Mouse (Mus musculus) megakaryocyte, embryonic 14.5 days (primary cell): ENCODE data around the gene Med13. TPM values are rescaled to one million over a fixed set of nuclear protein-coding genes. Genes with fewer than 3 reads are reported as not detected.

ENCODE experiments used
- H3K27me3 ChIP-seq: replicated peaks from 2 replicates; pipeline ENCODE3; 2012; ENCODE audit warnings: inconsistent platforms
- H3K36me3 ChIP-seq: replicated peaks from 2 replicates; pipeline ENCODE3; 2012; ENCODE audit warnings: low read length, inconsistent platforms, mixed read lengths
- H3K4me1 ChIP-seq: 2 replicates; pipeline ENCODE4 v1.6.1; 2012; ENCODE audit warnings: inconsistent platforms
- H3K4me3 ChIP-seq: replicated peaks from 2 replicates; pipeline ENCODE3; 2012; ENCODE audit warnings: moderate library complexity, mild to moderate bottlenecking, inconsistent platforms
- H3K9me3 ChIP-seq: 2 replicates; pipeline ENCODE4 v1.6.1; 2012; ENCODE audit warnings: inconsistent platforms
- FLI1 ChIP-seq: IDR thresholded peaks from 2 replicates; pipeline ENCODE4 v1.6.1; 2012; ENCODE audit warnings: low read length, inconsistent platforms, mixed read lengths
- GATA1 ChIP-seq: IDR thresholded peaks from 3 replicates; pipeline ENCODE4 v1.6.1; 2012; ENCODE audit warnings: mixed read lengths, low read length, inconsistent platforms, borderline replicate concordance
- polyA plus RNA-seq: library from polyadenylated mRNA; stranded (reverse); fragments of >175 nt; gene quantifications from 2 replicates; pipeline ENCODE4 v1.2.3, GENCODE M21; 2012; ENCODE audit warnings: low replicate concordance; ENCODE audit not compliant: insufficient read depth

The Med13 gene
- 0.15 and 0.46 TPM in 2 replicates for polyA plus RNA-seq

DNA sequence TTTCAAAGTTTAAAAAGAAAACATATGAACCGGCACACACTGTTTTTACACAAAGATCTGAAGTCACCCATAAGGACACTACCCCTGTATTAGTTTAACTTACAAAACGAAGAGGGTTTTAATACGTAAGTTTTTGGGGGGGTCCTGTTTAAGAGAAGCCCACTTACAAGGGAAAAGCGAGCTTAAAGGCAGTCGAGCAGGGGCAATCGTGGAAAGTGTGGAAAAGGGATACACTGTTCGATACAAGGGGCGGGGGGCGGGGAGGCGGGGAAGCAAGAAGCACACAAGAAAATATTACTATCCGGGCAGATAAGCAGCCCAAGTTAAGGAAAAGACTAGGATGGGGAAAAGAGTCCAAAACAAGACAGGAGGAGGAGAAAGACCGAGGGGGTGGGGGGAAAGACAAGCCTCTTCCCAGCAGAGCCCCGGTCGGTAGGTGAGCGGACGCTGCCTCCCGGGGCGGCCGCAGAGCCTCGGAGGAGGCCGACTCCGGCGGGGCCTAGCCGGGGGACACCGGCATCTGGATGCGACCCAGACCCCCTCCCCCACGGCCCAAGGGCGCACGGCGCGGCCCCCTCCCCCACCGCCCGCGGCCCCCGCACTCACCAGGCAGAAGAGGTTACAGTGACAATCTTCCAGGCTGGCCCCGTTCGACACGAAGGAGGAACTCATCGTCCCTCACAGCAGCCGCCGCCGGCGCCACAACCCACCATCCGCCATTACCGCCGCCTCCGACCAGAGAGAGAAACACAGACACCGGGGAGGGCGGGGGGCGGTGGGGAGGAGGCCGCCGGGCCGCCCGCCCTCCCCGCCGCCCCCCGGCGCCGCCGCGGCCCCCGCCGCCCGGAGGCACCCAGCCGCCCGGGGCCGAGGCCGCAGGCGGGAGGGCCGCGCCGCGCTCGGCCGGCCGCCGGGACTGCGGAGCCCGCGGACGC, at the start of gene Med13:
Gene Med13 (minus strand): TSS at position 749 of the 935 bp plus-strand sequence.
- Histone ChIP-seq H3K36me3 (peaks cover 32% of the 10 kb centered on the region), H3K4me3 (peak within 1 kb of the TSS; percentile 100), H3K27me3 (peaks cover 10% of the 10 kb centered on the region), H3K9me3 (no peaks in the 10 kb centered on the region), H3K4me1 (peaks cover 36% of the 10 kb centered on the region)
- TF ChIP-seq GATA1 = no peak
- no peak for TF ChIP-seq FLI1

DNA sequence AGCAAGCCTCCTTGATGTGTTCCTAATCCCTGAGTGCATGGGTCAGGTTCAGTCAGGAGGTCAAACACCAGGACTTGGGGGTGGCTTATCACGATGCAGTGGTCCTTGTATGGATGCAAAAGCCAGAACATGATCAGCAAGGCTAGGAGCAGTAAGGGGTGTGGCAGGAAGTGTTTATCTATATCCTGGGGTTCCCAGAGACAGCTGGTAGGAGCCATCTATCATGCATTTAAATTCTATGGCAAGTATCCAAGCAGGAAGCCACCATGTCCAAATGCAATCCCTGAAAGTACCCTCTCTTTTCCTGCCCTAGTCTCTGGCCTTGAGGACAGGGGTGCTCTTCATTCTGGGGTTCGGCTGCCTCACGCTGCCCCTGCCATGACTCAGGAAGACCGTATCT, 47.2 kb upstream of the Med13 start:
- Histone ChIP-seq H3K4me3 (peak overlapping the region; percentile 4), H3K27me3 (peaks cover 2% of the 10 kb centered on the region), H3K4me1 (peaks cover 25% of the 10 kb centered on the region), H3K9me3 (peaks cover 6% of the 10 kb centered on the region), H3K36me3 (no peaks in the 10 kb centered on the region)
- no peak for TF ChIP-seq FLI1
- no peak for TF ChIP-seq GATA1

DNA sequence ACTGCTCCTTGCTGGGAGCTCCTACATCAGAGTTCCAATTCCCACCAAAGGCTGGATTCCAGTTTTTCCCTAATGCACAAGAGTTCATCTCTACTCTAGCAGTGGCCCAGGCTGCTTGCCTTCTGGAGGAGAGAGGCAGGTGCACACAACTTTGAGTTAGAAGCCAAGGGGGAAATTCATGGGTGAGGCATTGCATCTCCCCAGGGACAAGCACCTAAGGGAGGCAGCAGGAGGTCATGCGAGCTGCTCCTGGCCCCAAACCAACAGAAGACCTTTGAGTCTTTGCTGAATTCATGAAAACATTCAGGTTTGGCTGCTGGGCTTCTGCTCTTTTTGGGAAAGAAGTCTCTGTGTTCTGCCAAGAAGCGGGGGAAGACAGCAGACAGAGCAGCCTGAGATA, 46.4 kb upstream of the Med13 start:
- H3K27me3 ChIP-seq = peaks cover 3% of the 10 kb centered on the region
- no peak for TF ChIP-seq GATA1
- TF ChIP-seq FLI1 = no peak
- H3K36me3 ChIP-seq = no peaks in the 10 kb centered on the region
- H3K4me3 ChIP-seq = no peak overlapping the region
- peaks cover 6% of the 10 kb centered on the region for H3K9me3 ChIP-seq
- peaks cover 21% of the 10 kb centered on the region for H3K4me1 ChIP-seq

DNA sequence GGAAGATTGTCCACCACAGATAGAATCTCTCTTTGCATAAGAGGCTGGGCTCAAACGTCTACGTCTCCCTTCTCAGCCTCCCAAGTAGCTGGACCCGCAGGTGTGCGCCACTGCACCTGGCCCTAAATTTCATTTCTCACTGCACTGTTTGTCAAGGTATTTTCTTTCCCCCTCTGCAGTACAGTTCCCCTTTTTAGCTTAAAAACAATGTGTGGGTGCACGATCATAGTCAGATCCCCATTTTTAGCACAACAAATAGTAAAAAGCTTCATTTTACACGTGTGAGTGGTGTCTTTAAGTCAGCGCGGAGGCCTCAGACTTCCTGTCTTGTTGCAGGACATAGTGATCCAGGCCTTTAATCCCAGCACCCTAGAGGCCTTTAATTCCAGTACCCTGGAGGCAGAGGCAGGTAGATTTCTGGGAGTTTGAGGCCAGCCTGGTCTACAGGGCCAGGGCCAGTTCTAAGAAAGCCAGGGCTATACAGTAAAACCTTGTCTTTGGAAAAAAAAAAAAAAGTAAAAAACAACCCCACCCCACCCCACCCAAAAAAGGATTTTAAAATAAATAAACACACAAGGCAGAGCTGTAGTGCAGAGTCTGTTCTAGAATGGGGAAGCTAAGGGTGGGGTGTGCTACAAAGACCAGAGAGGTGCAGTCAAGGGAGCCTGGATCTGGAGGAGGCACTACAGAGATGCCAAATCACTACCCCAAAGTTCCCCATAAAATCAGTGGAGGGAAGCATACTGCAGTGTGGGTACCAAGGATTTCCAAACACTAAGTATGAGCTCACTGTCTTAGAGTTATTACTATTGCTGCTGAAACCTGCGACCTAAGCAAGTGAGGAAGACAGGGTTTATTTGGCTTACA, 42.1 kb upstream of the Med13 start:
- Histone ChIP-seq H3K4me1 (peaks cover 26% of the 10 kb centered on the region), H3K36me3 (no peaks in the 10 kb centered on the region), H3K4me3 (no peak overlapping the region), H3K27me3 (peaks cover 6% of the 10 kb centered on the region), H3K9me3 (no peaks in the 10 kb centered on the region)
- TF ChIP-seq GATA1 (no peak), FLI1 (no peak)

DNA sequence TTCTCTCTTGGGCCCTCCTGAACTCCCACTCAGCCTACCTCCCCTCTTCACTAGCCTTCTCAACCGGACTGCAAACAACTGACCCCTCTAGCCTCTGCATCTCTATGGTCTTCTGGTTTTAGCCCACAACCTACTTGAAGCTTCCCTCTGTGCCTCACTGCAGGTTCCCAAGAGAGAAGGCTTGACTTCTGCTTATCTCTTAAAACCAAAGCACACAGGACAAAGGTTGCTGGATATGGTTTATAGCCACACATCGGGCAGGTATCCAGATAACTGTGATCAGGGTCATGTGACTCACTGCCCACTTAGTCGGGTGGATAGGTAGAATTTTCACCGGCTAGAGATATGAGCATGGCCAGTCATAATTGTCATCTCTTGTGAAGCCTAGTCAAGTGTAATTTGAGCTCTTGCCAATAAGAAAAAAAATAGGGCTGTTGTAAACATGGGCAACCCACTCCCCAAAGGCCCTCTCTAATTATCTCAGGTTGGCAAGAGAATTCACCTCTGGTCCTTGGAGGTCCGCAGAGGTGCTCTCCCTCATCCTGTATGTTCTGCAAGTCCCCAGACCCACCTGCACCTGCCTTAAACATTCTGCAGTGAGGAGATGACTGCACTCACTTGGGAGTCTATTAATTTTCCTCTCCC, 39.7 kb upstream of the Med13 start:
- no peaks in the 10 kb centered on the region for H3K36me3 ChIP-seq
- no peak overlapping the region for H3K4me3 ChIP-seq

DNA sequence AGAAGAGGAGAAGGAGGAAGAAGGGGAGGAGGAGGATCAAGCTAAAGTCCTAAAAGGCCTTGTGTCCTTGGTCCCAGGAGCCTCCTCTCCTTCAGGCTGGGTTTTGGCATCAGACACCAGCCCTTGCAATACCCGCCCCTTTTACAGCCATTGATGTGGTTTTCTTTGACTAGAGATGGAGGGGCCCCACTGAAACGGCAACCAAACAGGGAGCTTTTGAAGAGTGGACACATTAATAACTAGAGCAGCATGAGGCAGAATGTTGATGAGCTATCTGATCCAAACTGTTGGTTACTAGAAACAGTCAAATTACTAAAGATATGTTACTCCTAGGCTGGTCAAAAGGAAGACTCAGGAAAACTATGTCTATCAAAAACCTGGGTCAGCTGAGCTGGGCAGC, 39.1 kb upstream of the Med13 start:
- H3K4me3 ChIP-seq = no peak overlapping the region
- TF ChIP-seq GATA1 = no peak
- TF ChIP-seq FLI1 = no peak

More for the DNA sequence above, 39.7 kb upstream of the Med13 start:
- Histone ChIP-seq H3K27me3 (peaks cover 4% of the 10 kb centered on the region), H3K9me3 (no peaks in the 10 kb centered on the region), H3K4me1 (peaks cover 19% of the 10 kb centered on the region)
- TF ChIP-seq GATA1 (no peak), FLI1 (no peak)

DNA sequence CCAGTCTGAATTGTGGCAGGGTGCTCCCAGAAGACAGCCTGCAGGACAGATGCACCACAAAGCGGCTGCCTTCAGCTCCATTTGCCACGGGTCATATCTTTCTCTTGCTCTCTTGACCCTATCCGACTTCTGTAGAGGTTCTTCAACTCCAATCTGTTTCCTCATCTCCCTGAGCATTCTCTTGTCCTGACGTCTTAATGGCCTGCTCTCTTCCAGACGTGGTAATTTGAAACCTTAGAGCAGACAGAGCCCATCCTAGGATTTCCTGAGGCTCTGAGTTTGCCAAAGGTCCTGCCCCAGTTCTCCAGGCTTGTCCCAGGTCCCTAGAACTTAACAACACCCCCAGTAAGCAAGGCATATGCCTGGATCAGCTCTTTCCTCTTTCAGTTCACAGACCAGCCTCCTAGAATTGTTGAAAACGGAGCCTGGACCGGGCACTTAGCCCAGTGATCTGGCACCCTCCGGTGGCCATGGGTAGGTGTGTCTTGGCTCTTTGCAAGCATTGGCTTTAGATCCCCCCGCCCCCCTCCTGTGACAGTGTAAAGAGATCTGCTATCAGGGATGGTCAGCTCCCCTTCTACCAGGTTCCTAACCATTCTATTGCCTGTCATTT, 38.2 kb upstream of the Med13 start:
- TF ChIP-seq FLI1 = no peak
- TF ChIP-seq GATA1 = no peak
- Histone ChIP-seq H3K4me1 (peaks cover 22% of the 10 kb centered on the region), H3K9me3 (no peaks in the 10 kb centered on the region), H3K36me3 (no peaks in the 10 kb centered on the region), H3K4me3 (peak overlapping the region; percentile 10), H3K27me3 (peaks cover 4% of the 10 kb centered on the region)

More for the DNA sequence above, 39.1 kb upstream of the Med13 start:
- no peaks in the 10 kb centered on the region for H3K36me3 ChIP-seq
- H3K9me3 ChIP-seq = no peaks in the 10 kb centered on the region
- peaks cover 4% of the 10 kb centered on the region for H3K27me3 ChIP-seq
- peaks cover 22% of the 10 kb centered on the region for H3K4me1 ChIP-seq

DNA sequence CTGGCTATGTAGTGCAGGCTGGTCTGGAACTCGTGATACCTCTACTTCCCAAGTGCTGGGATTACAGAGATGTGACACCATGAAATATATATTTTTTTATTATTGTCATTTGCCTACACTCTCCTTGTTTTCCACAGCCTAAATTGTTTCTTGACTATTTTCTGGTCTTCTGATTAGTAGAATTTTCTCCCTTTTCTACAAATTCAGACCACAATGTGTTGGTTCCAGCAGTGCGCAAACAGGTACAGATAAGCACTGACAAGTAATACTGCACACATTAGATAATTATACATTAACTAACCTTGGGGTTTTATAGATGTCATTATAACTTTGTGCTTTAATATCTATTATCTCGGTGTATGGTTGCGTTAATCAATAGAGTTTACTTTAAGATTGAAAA, 37.7 kb upstream of the Med13 start:
- Histone ChIP-seq H3K36me3 (no peaks in the 10 kb centered on the region), H3K27me3 (peaks cover 4% of the 10 kb centered on the region), H3K9me3 (no peaks in the 10 kb centered on the region), H3K4me1 (peaks cover 22% of the 10 kb centered on the region), H3K4me3 (no peak overlapping the region)
- TF ChIP-seq GATA1 (no peak), FLI1 (no peak)

DNA sequence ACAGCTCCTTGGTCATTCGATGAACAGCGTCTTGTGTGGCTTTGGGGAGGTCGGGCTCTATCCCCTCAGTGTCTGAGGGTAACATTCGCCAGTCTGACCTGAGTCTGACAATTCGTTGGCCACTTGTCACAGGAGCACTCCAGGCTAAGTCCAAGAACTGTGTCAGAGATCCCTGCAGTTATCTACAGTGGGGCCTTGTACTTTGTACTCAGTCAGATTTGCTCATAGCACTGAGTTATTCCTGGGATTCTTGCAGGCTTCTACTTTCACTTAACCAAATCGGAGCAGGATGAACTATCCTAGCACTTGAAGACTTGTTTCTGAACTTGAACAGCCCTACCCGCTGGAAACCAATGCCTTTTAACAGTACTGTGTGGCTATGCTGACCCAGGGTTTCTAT, 34.3 kb upstream of the Med13 start:
- peaks cover 31% of the 10 kb centered on the region for H3K4me1 ChIP-seq
- no peaks in the 10 kb centered on the region for H3K9me3 ChIP-seq
- TF ChIP-seq GATA1 (no peak), FLI1 (no peak)
- H3K27me3 ChIP-seq = peaks cover 2% of the 10 kb centered on the region
- H3K4me3 ChIP-seq = no peak overlapping the region
- H3K36me3 ChIP-seq = no peaks in the 10 kb centered on the region
